Comparison of ENCODE assay signal across 27 mouse cellular contexts in the genomic region with DNA sequence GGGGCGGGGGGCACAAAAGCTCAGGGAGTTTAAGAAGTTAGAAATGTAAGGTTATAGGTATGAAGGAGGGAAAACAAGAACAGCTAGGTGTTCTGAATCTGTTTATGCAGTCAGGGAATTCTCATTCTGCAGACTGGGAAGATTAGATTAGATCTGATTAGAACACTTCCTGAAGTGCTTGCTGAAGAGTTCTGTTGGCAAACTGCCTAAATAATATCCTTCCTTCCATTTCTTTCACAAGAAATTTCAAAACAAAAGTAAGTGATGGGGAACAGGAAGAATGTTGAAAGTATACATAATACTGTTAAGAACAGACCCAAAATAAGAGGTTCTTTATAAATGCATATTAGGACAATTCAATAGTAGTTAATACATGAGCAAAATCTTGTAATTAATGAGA.
DNase-seq lines count a peak whose midpoint lies in the region; ATAC-seq and TF ChIP-seq lines count a peak whose summit lies in the region.
"Had no signal": no experiment of that assay in that cellular context is flagged by ENCODE, and none has a peak within 500 bp of the region (broad histone marks: within the 10 kb centered on the region; RNA-seq: fewer than 3 reads in every experiment).

No protein-coding gene starts in this region.

- H3K9me3 ChIP-seq in kidney, postnatal 0 days (replicated peaks; ENCODE audit: low read length) = no peaks in the 10 kb centered on the region
- H3K9me3 ChIP-seq in kidney, embryonic 14.5 days (ENCODE audit: control insufficient read depth, low read length) = no peaks in the 10 kb centered on the region
- no peaks in the 10 kb centered on the region for H3K9me3 ChIP-seq in lung, postnatal 0 days (ENCODE audit: low read length)
- H3K9me3 ChIP-seq in MEL (replicated peaks; ENCODE audit: insufficient read depth, low read length) = no peaks in the 10 kb centered on the region
- H3K9me3 ChIP-seq: embryonic facial prominence, embryonic 12.5 days; embryonic facial prominence, embryonic 15.5 days; forebrain, embryonic 10.5 days; forebrain, embryonic 12.5 days; G1E had no signal

- DNase-seq in kidney, postnatal 0 days (ENCODE audit: low spot score) = peak; percentile 16
- peak; percentile 6 for DNase-seq in lung, postnatal 0 days (ENCODE audit: low spot score)
- no peak for DNase-seq in lung, postnatal 25 days (ENCODE audit: low spot score)
- DNase-seq in MEL (ENCODE audit: low read depth, low spot score) = peak; percentile 16
- no peak for DNase-seq in spleen, adult 18-20 months
- DNase-seq: adrenal gland, adult 2 months; adrenal gland, postnatal 10 days; adrenal gland, postnatal 25 days; B cell, adult 2 months; cerebellum, adult 11 months; cerebellum, adult 18-20 months; cerebellum, adult 8-10 months; cerebellum, adult 9-11 months; cerebellum, postnatal 14 days; cerebellum, postnatal 36 days; embryo, embryonic 11 days had no signal

- H3K36me3 ChIP-seq in kidney, postnatal 0 days (ENCODE audit: insufficient read depth, low read length) = no peaks in the 10 kb centered on the region
- no peaks in the 10 kb centered on the region for H3K36me3 ChIP-seq in kidney, embryonic 14.5 days (ENCODE audit: control insufficient read depth, insufficient read depth, low read length)
- no peaks in the 10 kb centered on the region for H3K36me3 ChIP-seq in lung, postnatal 0 days (ENCODE audit: insufficient read depth, low read length)
- peaks cover 4 to 5% of the 10 kb centered on the region in 2 experiments; a peak in 3 of 4 replicates for H3K36me3 ChIP-seq in MEL (ENCODE audit: control insufficient read depth in 1 of 2, insufficient read depth in 2 of 2, low read length in 2 of 2)
- H3K36me3 ChIP-seq: embryonic facial prominence, embryonic 12.5 days had no signal

- no peaks in the 10 kb centered on the region for H3K79me2 ChIP-seq in MEL (ENCODE audit: control insufficient read depth, insufficient read depth, low read length, poor library complexity)

- H3K4me3 ChIP-seq in kidney, postnatal 0 days (replicated peaks; ENCODE audit: low read depth, low read length) = no peak overlapping the region
- H3K4me3 ChIP-seq in kidney, embryonic 14.5 days (ENCODE audit: low read length) = no peak overlapping the region
- H3K4me3 ChIP-seq in lung, postnatal 0 days (ENCODE audit: low read depth, low read length) = no peak overlapping the region
- H3K4me3 ChIP-seq in MEL (ENCODE audit: control insufficient read depth in 1 of 2, insufficient read depth in 1 of 2, low read depth in 2 of 2, low read length in 2 of 2) = no peak overlapping the region
- H3K4me3 ChIP-seq: embryonic facial prominence, embryonic 12.5 days; embryonic facial prominence, embryonic 15.5 days; erythroblast, embryonic 14.5 days; forebrain, embryonic 10.5 days; forebrain, embryonic 12.5 days had no signal

- TF ChIP-seq POLR2A in MEL (IDR thresholded peaks at IDR 0.05; ENCODE audit: control insufficient read depth in 1 of 2, insufficient read depth in 1 of 2, low read depth in 1 of 2, low read length in 2 of 2, poor library complexity in 1 of 2) = no peak

- H3K27me3 ChIP-seq in kidney, postnatal 0 days (ENCODE audit: insufficient read depth, low read length) = no peaks in the 10 kb centered on the region
- H3K27me3 ChIP-seq in kidney, embryonic 14.5 days (ENCODE audit: control insufficient read depth, insufficient read depth, low read length) = no peaks in the 10 kb centered on the region
- H3K27me3 ChIP-seq in lung, postnatal 0 days (replicated peaks; ENCODE audit: insufficient read depth, low read length) = no peaks in the 10 kb centered on the region
- no peaks in the 10 kb centered on the region for H3K27me3 ChIP-seq in MEL (ENCODE audit: control insufficient read depth in 1 of 2, insufficient read depth in 2 of 2, low read length in 2 of 2)
- H3K27me3 ChIP-seq: CH12.LX; embryonic facial prominence, embryonic 12.5 days; embryonic facial prominence, embryonic 15.5 days; forebrain, embryonic 12.5 days had no signal

- 81% methylated on average over 1 of the region's 1 CpGs for WGBS in kidney, postnatal 0 days
- WGBS in kidney, embryonic 14.5 days = 97% methylated on average over 1 of the region's 1 CpGs
- WGBS in lung, postnatal 0 days = 57% methylated on average over 1 of the region's 1 CpGs

- no peaks in the 10 kb centered on the region for H3K4me1 ChIP-seq in kidney, postnatal 0 days (replicated peaks; ENCODE audit: insufficient read depth, low read length)
- H3K4me1 ChIP-seq in kidney, embryonic 14.5 days (ENCODE audit: control insufficient read depth, insufficient read depth, low read length) = no peaks in the 10 kb centered on the region
- no peaks in the 10 kb centered on the region for H3K4me1 ChIP-seq in lung, postnatal 0 days (ENCODE audit: insufficient read depth, low read depth, low read length)
- H3K4me1 ChIP-seq in MEL (ENCODE audit: control insufficient read depth in 1 of 2, insufficient read depth in 2 of 2, low read length in 2 of 2) = 0 out of 4 replicates have a peak, but pooled peaks cover 0 to 1% of the 10 kb centered on the region in 2 experiments
- H3K4me1 ChIP-seq: embryonic facial prominence, embryonic 12.5 days; embryonic facial prominence, embryonic 15.5 days; forebrain, embryonic 10.5 days; forebrain, embryonic 12.5 days had no signal

- H3K4me2 ChIP-seq in kidney, postnatal 0 days (ENCODE audit: low read length) = no peak overlapping the region
- H3K4me2 ChIP-seq in kidney, embryonic 14.5 days (replicated peaks; ENCODE audit: low read depth, low read length) = no peak overlapping the region
- no peak overlapping the region for H3K4me2 ChIP-seq in lung, postnatal 0 days (replicated peaks; ENCODE audit: low read depth, low read length)
- H3K4me2 ChIP-seq: embryonic facial prominence, embryonic 12.5 days; embryonic facial prominence, embryonic 15.5 days; forebrain, embryonic 12.5 days had no signal

- no peak for TF ChIP-seq RAD21 in MEL (IDR thresholded peaks at IDR 0.05; ENCODE audit: low read depth, low read length)

- no peak overlapping the region for H3K27ac ChIP-seq in kidney, postnatal 0 days
- no peak overlapping the region for H3K27ac ChIP-seq in kidney, embryonic 14.5 days (ENCODE audit: low read depth, low read length)
- no peak overlapping the region for H3K27ac ChIP-seq in lung, postnatal 0 days (ENCODE audit: low read length)
- no peak overlapping the region for H3K27ac ChIP-seq in MEL (ENCODE audit: control insufficient read depth, low read depth, low read length)
- H3K27ac ChIP-seq: embryonic facial prominence, embryonic 12.5 days; embryonic facial prominence, embryonic 15.5 days; forebrain, embryonic 10.5 days; forebrain, embryonic 12.5 days had no signal

- H3K9ac ChIP-seq in kidney, postnatal 0 days (ENCODE audit: low read depth, low read length) = no peak overlapping the region
- H3K9ac ChIP-seq in kidney, embryonic 14.5 days (ENCODE audit: low read depth, low read length) = no peak overlapping the region
- H3K9ac ChIP-seq in lung, postnatal 0 days (replicated peaks; ENCODE audit: low read depth) = no peak overlapping the region
- no peak overlapping the region for H3K9ac ChIP-seq in MEL (ENCODE audit: control insufficient read depth, low read depth, low read length, poor library complexity, severe bottlenecking)
- H3K9ac ChIP-seq: embryonic facial prominence, embryonic 12.5 days; embryonic facial prominence, embryonic 15.5 days; forebrain, embryonic 12.5 days had no signal

- no peak for TF ChIP-seq CTCF in kidney, postnatal 0 days (IDR thresholded peaks at IDR 0.05; ENCODE audit: low read depth)
- TF ChIP-seq CTCF in lung, postnatal 0 days (IDR thresholded peaks at IDR 0.05) = no peak
- no peak for TF ChIP-seq CTCF in MEL (IDR thresholded peaks at IDR 0.05 in 2 of 3, conservative IDR thresholded peaks at IDR 0.05 in 1 of 3; ENCODE audit: control insufficient read depth in 1 of 3, insufficient read depth in 1 of 3, low read depth in 2 of 3, low read length in 3 of 3, poor library complexity in 1 of 3, severe bottlenecking in 1 of 3)

- no peak for ATAC-seq in kidney, postnatal 0 days (replicated peaks; ENCODE audit: low FRiP score, low read depth)
- no peak for ATAC-seq in kidney, embryonic 14.5 days (ENCODE audit: low FRiP score, low TSS enrichment)
- no peak for ATAC-seq in lung, postnatal 0 days
- ATAC-seq: CD4-positive, CD25-positive, alpha-beta regulatory T cell, adult 4 months; forebrain, embryonic 14.5 days; forebrain, embryonic 16.5 days had no signal

- TF ChIP-seq EP300 in lung, postnatal 0 days (IDR thresholded peaks at IDR 0.05) = no peak
- TF ChIP-seq EP300 in MEL (IDR thresholded peaks at IDR 0.05; ENCODE audit: low read depth in 1 of 2, low read length in 2 of 2) = peak; percentile 33 to 37; a peak in 2 of 4 replicates

TF ChIP-seq in MEL, 35 proteins besides CTCF, POLR2A, EP300 and RAD21:
- TF ChIP-seq POLR2AphosphoS2 (IDR thresholded peaks at IDR 0.05; ENCODE audit: low read length) (no peak), SMC3 (IDR thresholded peaks at IDR 0.05; ENCODE audit: low read depth, low read length) (no peak), TAL1 (IDR thresholded peaks at IDR 0.05; ENCODE audit: low read length) (no peak), MYB (IDR thresholded peaks at IDR 0.05; ENCODE audit: low read depth, low read length) (no peak), E2F4 (IDR thresholded peaks at IDR 0.05; ENCODE audit: borderline replicate concordance, low read depth, low read length) (no peak), ETS1 (IDR thresholded peaks at IDR 0.05; ENCODE audit: low read depth, low read length) (no peak), GATA1 (IDR thresholded peaks at IDR 0.05; ENCODE audit: low read depth, low read length) (peak; percentile 34; the same call in 1 of the 2 replicates), RCOR1 (IDR thresholded peaks at IDR 0.05; ENCODE audit: low read depth, low read length) (peak; percentile 49; the same call in 1 of the 2 replicates)

Comparison
In these comparisons a context has a peak if more than half of its experiments do, and no peak if none do; other contexts are left out.
1. DNase-seq: peak in kidney, postnatal 0 days (single experiment), lung, postnatal 0 days (single experiment) and MEL (single experiment); none in lung, postnatal 25 days (single experiment) and spleen, adult 18-20 months (0 of 2).